Mouse (Mus musculus) thymus, adult 2 months (tissue): ENCODE results near the gene Cks1b. TPM values are rescaled to one million over a fixed set of nuclear protein-coding genes. Genes with fewer than 3 reads are reported as not detected.

Experiments used
- DNase-seq: peaks from one replicate; pipeline ENCODE4 v3.0.0; 2021
- H3K27ac ChIP-seq: fragments of 200-500 bp; 2 replicates; pipeline ENCODE4 v1.5.1; 2012; ENCODE audit warnings: low read length, control low read depth; ENCODE audit not compliant: control insufficient read depth, insufficient read depth
- H3K27me3 ChIP-seq: fragments of 200-500 bp; 2 replicates; pipeline ENCODE4 v1.6.1; 2012; ENCODE audit warnings: mild to moderate bottlenecking, low read length, moderate library complexity, mixed read lengths; ENCODE audit not compliant: control insufficient read depth, insufficient read depth
- H3K36me3 ChIP-seq: fragments of 200-500 bp; 2 replicates; pipeline ENCODE4 v1.6.1; 2012; ENCODE audit warnings: mild to moderate bottlenecking, low read length, moderate library complexity; ENCODE audit not compliant: control insufficient read depth, insufficient read depth
- H3K4me1 ChIP-seq: fragments of 200-500 bp; replicated peaks from 2 replicates; pipeline ENCODE4 v1.6.1; 2012; ENCODE audit warnings: low read length; ENCODE audit not compliant: control insufficient read depth, insufficient read depth
- H3K4me3 ChIP-seq: fragments of 200-500 bp; 2 replicates; pipeline ENCODE4 v1.5.1; 2012; ENCODE audit warnings: mild to moderate bottlenecking, low read length, control low read depth, moderate library complexity; ENCODE audit not compliant: control insufficient read depth, insufficient read depth
- CTCF ChIP-seq: fragments of 200-500 bp; IDR thresholded peaks from 2 replicates; pipeline ENCODE4 v1.5.1; 2012; ENCODE audit warnings: mild to moderate bottlenecking, control low read depth, low read length, moderate library complexity, borderline replicate concordance; ENCODE audit not compliant: control insufficient read depth, poor library complexity, insufficient read depth; ENCODE audit errors: extremely low read depth
- POLR2A ChIP-seq: fragments of 200-500 bp; IDR thresholded peaks from 2 replicates; pipeline ENCODE4 v1.6.1; 2012; ENCODE audit warnings: mild to moderate bottlenecking, low read length, control low read depth, moderate library complexity; ENCODE audit not compliant: control insufficient read depth, poor library complexity, insufficient read depth; ENCODE audit errors: extremely low read depth
- WGBS: fragments of 180-500 bp; shearing (Covaris S2); methylation state at CpG from one replicate; pipeline ENCODE4 v1.1.7; 2018; 5-methylcytosine and 5-hydroxymethylcytosine counted together
- polyA plus RNA-seq: library from polyadenylated mRNA; depleted of rRNA; stranded (reverse); fragments of >200 nt; gene quantifications from 2 replicates; pipeline ENCODE4 v1.2.3, GENCODE M21; 2012

Gene Cks1b
- polyA plus RNA-seq, 1 experiment: 104 TPM

DNA sequence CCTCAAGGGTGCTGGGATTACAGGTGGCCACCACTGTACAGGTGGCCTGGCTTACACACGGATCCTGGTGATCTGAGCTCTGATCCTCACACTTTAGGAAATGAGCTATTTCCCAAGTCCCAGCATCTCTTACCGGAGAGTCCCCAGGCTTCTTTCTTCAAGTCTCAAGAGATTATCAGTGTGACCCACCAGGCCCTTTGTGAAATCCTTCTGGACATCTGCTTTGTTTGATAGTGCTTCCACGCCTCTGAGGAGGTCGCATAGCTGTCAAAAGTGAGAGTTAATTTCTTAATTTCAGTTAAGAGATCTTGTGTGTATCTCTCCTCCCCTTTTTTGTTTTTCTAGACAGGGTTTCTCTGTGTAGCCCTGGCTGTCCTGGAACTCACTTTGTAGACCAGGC lies 7.7 kb upstream of the Cks1b start:
- H3K4me1 ChIP-seq: peaks cover under 1% of the 10 kb centered on the region
- no peak for DNase-seq
- no peak overlapping the region for H3K4me3 ChIP-seq
- H3K27me3 ChIP-seq: no peaks in the 10 kb centered on the region
- 98% methylated on average over 4 of the region's 4 CpGs for WGBS
- H3K36me3 ChIP-seq: peaks cover 28% of the 10 kb centered on the region
- H3K27ac ChIP-seq: no peak overlapping the region
- TF ChIP-seq POLR2A: no peak
- no peak for TF ChIP-seq CTCF

- Histone ChIP-seq H3K4me3 (no peak overlapping the region), H3K27ac (no peak overlapping the region), H3K4me1 (no peaks in the 10 kb centered on the region; the same call in 1 of the 2 replicates), H3K27me3 (no peaks in the 10 kb centered on the region), H3K36me3 (peaks cover 28% of the 10 kb centered on the region)
- no peak for TF ChIP-seq POLR2A
- WGBS: 95% methylated on average over 5 of the region's 5 CpGs
- DNase-seq: no peak
Measured at GRCm38 (mm10) chr3:89425141-89425525, 7.0 kb upstream of the Cks1b start.

DNA sequence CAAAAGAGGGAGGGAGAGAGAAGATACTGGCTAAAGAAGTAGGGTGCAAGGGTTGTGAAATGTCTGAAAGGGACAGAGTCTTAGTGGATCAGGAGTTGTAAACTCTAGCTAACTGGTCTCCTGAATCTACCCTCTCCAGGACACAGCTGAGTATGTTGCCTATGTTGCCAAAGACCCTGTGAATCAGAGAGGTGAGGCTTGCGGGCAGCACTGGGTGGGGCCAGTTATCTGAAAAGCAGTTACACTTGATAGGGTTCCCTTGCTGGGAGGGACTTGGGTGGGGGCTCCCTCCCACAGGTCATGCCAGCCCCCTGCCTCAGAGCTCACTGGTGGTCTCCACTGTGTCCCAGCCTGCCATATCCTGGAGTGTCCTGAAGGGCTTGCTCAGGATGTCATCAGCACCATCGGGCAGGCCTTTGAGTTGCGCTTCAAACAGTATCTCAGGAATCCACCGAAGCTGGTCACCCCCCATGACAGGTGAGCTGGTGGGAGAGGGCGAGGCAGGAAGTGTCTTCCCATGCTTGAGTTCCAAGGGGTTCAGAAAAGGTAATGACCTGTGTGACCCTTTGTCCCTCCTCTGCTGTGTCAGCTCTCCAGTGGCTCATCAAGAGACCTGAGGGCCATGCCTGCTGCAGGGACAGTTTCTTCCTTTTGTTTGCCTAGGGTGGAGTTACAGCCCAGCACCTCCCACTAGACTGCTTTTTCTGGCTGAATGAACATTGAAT lies 6.4 kb upstream of the Cks1b start:
- Histone ChIP-seq H3K27me3 (no peaks in the 10 kb centered on the region), H3K4me1 (peaks cover 3% of the 10 kb centered on the region), H3K4me3 (no peak overlapping the region), H3K36me3 (peaks cover 28% of the 10 kb centered on the region), H3K27ac (no peak overlapping the region)
- TF ChIP-seq CTCF (no peak), POLR2A (no peak)
- WGBS: 97% methylated on average over 5 of the region's 5 CpGs
- no peak for DNase-seq

DNA sequence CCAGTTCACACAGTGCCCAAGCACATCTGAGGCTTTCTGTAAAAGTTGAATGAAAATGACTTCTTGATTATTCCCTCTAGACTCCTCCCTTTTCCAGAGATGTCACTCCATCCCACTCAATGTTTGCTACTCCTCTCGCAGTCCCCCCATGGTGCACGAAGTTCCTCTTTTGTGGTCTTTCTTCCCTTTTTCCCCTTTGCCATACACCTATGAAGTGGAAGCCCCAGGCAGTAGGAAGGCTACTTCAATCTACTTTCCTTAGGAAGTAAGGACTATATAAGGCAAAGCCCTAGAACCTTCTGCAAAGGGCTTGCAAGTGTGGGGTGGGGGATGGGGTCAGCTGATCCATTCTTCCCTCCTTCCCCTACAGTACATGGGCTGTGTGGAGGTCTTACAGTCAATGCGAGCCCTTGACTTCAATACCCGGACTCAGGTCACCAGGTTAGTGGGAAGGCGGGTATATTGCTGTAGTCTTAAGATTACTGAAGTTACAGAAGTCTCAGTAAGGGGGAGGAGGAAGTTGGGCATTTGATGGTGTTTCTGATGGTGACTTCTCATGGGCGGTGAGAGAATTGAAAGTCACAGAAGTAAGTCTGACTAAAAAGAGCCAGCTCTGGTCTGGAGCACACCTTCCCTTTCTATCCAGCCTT lies 4.5 kb upstream of the Cks1b start:
- H3K4me3 ChIP-seq: no peak overlapping the region

DNA sequence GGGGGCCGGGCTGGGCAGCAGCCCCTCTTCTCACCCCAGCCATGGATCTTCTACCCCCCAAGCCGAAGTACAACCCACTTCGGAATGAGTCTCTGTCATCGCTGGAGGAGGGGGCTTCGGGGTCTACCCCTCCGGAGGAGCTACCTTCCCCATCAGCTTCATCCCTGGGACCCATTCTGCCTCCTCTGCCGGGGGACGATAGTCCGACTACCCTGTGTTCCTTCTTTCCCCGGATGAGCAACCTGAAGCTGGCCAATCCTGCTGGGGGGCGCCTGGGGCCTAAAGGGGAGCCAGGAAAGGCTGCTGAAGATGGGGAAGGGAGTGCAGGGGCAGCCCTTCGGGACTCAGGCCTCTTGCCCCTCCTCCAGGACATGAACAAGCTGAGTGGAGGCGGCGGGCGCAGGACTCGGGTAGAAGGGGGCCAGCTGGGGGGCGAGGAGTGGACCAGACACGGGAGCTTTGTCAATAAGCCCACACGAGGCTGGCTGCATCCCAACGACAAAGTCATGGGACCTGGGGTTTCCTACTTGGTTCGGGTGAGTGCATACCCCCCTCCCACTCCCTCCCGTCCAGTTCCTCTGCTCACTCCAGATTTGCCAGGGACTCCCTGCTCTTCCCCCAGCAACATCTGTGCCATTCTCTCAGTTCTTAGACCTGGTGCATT lies 3.8 kb upstream of the Cks1b start:
- H3K4me1 ChIP-seq: peaks cover 9% of the 10 kb centered on the region
- no peaks in the 10 kb centered on the region for H3K27me3 ChIP-seq
- no peak overlapping the region for H3K4me3 ChIP-seq
- WGBS: 74% methylated on average over 22 of the region's 22 CpGs
- no peak for DNase-seq
- no peak overlapping the region for H3K27ac ChIP-seq
- peaks cover 18% of the 10 kb centered on the region for H3K36me3 ChIP-seq
- no peak for TF ChIP-seq CTCF
- TF ChIP-seq POLR2A: no peak

More for the DNA sequence above, 4.5 kb upstream of the Cks1b start:
- H3K27me3 ChIP-seq: no peaks in the 10 kb centered on the region
- no peak overlapping the region for H3K27ac ChIP-seq
- DNase-seq: no peak
- peaks cover 9% of the 10 kb centered on the region for H3K4me1 ChIP-seq
- WGBS: 77% methylated on average over 6 of the region's 6 CpGs
- peaks cover 25% of the 10 kb centered on the region for H3K36me3 ChIP-seq
- no peak for TF ChIP-seq CTCF
- no peak for TF ChIP-seq POLR2A

DNA sequence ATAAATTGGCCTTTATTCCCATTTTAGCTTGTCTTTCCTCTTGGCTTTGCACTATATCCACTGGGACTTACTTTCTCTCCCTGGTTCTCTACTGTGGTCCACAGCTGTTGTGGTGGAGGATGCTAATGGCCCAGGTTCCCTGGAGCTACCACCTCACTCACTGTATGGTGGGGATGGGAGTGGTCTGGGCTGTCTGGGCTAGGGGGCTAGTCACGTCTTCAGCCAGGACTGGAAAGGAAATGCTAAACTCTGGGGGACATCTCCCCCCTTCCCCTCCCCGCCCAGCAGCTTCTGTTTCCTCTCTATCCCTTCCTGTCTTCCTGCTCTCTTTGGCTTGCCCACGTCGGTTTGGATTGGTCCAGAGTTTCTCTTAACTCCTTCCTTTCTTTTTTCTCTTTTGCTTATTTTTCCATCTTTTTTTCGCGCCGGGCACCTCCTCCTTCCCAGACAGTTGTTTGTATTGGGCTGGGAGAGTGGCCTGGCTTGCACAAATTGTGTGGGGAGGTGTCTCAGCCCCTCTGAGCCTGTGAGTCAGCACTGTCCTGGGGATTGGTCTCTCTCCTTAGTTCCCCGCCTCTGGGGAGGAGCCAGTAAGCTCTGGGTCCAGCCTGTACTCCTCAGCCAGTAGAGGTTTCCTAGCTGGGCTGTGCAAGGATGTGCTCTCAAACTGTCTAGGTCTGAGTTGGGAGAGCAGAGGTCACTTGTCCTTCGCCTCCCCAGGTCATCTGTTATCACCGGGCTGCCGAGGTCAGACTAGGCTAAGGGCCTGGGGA lies 3.0 kb upstream of the Cks1b start:
- Histone ChIP-seq H3K27ac (no peak overlapping the region), H3K4me1 (peaks cover 9% of the 10 kb centered on the region), H3K4me3 (no peak overlapping the region), H3K36me3 (peaks cover 18% of the 10 kb centered on the region), H3K27me3 (no peaks in the 10 kb centered on the region)
- no peak for DNase-seq
- no peak for TF ChIP-seq CTCF
- TF ChIP-seq POLR2A: no peak
- 62% methylated on average over 11 of the region's 11 CpGs for WGBS
